Mouse (Mus musculus): ENCODE results near the gene Gmpr. TPM values are rescaled to one million over a fixed set of nuclear protein-coding genes. Genes with fewer than 3 reads are reported as not detected.

Gmpr gene
- polyA plus RNA-seq (2017; shearing (Covaris generic)) = not detected

DNA sequence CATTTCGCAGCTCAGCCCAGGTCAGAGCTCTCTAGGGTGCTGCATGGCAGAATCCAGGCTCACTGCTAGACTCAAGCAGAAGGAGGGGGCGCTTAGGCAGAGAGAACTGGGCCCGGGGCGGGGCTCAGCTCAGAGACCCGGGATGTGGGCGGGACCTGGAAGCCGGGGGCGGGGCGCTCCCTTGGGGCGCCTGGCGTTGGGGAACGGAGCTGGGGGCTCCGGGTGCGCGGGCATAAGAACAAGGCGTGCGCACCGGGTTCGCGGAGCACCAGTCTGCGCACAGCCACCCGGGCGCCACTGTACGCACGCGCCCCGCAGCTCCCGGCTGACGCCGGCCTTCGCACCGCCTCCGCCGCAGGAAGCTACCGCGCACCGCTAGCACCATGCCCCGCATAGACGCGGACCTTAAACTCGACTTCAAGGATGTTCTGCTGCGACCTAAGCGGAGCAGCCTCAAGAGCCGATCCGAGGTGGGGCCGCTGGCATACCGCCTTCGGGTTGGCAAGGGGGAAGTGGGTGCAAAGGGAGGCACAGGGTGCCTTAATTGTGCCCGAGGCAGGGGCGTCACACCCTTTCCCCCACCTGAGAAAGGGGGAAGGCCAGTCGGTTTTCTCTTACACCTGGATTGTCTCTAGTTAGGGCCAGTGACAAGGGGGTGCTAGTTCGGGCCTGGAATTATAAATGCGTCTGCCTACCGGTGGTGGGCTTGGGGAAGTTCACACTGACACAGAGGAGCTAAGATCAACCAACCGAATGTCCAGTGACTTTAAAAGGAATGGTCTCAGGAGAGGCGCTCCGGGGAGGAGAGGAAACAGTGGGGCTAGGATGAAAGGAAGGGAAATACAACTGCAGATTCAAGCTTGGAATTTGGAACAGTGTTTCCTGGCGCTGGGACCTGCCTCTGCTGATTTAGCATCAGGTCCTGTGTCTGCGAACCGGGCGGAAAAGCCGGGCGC is at the start of gene Gmpr:
Gene Gmpr (plus strand): TSS at position 171 of the 956 bp plus-strand sequence.

Other genes starting within 250 kb of the Gmpr start
- gene Mylip, start 117.7 kb upstream of the Gmpr start, polyA plus RNA-seq (2017; shearing (Covaris generic)) = 41.1 TPM